Mouse (Mus musculus) macrophage (primary cell): ENCODE results near the gene Padi2. TPM values are rescaled to one million over a fixed set of nuclear protein-coding genes. Genes with fewer than 3 reads are reported as not detected.
A peak's percentile ranks its signal among the peaks of the same experiment; 100 is the strongest.

ENCODE experiments used
- H3K27ac ChIP-seq: fragments of 350-480 bp; formaldehyde crosslinking; 2 replicates; pipeline ENCODE4 v1.9.0; 2021
- H3K36me3 ChIP-seq: fragments of 350-480 bp; formaldehyde crosslinking; 2 replicates; pipeline ENCODE4 v1.9.0; 2021; ENCODE audit errors: inconsistent target
- H3K4me3 ChIP-seq: fragments of 350-480 bp; formaldehyde crosslinking; 2 replicates; pipeline ENCODE4 v1.9.0; 2021; ENCODE audit errors: inconsistent target
- H3K79me2 ChIP-seq: fragments of 350-480 bp; formaldehyde crosslinking; 2 replicates; pipeline ENCODE4 v1.9.0; 2021; ENCODE audit errors: inconsistent target
- WGBS: methylation state at CpG from one replicate; pipeline ENCODE4 v1.1.7; 2026; ENCODE audit warnings: inconsistent platforms; ENCODE audit not compliant: missing documents; 5-methylcytosine and 5-hydroxymethylcytosine counted together
- polyA plus RNA-seq: library from polyadenylated mRNA; stranded (reverse); fragments of 250-400 nt; gene quantifications from 3 replicates; pipeline ENCODE4 v1.2.4, GENCODE M21; 2018; ENCODE audit warnings: inconsistent platforms

The Padi2 gene
- polyA plus RNA-seq, 1 experiment from 2014 or later: 6.9 TPM

DNA sequence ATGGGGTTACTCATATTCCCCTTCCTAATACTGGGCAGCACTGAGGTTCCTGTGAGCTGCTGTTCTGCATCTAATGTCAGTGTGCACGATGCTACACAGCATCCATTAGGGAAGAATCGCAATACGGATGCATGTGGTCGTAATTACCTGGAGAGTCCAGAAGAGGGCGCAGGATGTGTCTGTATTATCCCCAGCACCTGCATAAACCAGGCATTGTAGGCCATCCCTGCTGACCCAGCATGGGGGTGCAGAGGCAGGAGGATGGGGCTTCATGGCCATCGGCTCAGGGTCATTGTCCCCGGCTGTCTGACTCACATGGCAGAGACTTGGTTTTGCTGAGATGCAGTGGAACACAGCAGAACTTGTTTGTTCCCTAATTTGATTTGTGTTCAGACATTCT is 58.5 kb downstream of the Padi2 start:
- WGBS: 6% methylated on average over 7 of the region's 7 CpGs
- no peak overlapping the region for H3K4me3 ChIP-seq
- peaks cover 17% of the 10 kb centered on the region; the same call in 1 of the 2 replicates for H3K36me3 ChIP-seq
- H3K79me2 ChIP-seq: peaks cover 59% of the 10 kb centered on the region
- peak overlapping the region; percentile 80 for H3K27ac ChIP-seq

DNA sequence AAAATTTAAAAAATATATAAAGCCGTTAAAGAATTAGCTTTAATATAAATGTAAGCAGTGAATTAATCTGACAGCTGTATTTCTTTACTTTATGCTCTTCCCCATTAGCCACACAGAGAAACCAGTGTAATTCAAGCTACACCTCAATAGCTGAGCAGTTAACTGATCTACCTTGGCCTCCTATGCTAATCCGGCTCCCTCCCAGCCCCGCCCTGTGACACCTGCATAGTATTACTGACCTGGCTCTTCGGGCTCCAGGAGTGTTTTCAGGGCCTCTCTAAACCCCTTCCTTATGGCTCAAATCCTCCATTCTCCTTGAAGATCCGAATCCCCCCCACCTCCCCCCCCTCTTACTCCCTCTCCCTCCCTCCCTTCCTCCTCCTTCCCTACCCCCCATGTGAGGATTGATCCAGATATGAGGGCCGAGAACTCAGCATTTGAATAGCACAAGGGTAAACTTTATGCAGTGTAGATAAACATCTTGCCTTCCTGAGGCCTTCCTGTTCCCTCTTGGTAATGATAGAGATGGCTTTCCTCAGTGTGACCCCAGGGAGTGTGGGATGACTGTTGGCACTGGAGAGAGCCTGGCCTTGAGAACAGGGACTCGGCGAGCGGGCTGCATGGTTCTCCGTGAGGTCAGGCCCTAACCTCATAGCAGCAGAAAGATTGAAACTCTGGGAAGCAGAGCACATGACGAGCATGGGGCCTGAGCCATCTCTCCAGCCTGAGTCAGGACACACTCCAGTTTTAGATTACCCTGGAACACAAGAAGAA is 61.4 kb downstream of the Padi2 start:
- 87% methylated on average over 11 of the region's 11 CpGs for WGBS
- Histone ChIP-seq H3K36me3 (peaks cover 41% of the 10 kb centered on the region), H3K4me3 (no peak overlapping the region), H3K79me2 (peaks cover 47% of the 10 kb centered on the region), H3K27ac (no peak overlapping the region)

DNA sequence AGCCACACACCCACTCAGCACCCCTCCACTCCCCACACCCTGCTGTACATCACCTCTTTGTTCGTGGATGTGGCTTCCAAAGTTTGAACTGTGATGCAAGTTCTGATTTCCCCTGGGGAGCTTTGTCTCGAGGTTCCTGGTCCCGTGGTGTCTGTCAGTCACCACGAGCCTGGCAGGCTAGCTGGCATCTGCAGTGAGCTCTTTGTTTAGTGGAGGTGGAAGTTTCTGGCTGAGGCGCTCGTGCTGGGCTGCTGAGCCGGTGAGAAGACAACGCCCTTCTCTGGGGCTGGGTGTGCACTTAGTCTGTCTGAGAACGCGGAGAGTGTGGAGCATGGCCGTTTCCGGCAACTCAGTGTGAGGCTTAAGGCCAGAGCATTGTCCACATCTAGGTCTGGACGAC is 65.5 kb downstream of the Padi2 start:
- peaks cover 58% of the 10 kb centered on the region for H3K36me3 ChIP-seq
- H3K4me3 ChIP-seq: no peak overlapping the region
- 63% methylated on average over 13 of the region's 13 CpGs for WGBS
- 0 out of 2 replicates have a peak overlapping the region, but pooled peaks have one; percentile 7 for H3K27ac ChIP-seq
- peaks cover 27% of the 10 kb centered on the region for H3K79me2 ChIP-seq

DNA sequence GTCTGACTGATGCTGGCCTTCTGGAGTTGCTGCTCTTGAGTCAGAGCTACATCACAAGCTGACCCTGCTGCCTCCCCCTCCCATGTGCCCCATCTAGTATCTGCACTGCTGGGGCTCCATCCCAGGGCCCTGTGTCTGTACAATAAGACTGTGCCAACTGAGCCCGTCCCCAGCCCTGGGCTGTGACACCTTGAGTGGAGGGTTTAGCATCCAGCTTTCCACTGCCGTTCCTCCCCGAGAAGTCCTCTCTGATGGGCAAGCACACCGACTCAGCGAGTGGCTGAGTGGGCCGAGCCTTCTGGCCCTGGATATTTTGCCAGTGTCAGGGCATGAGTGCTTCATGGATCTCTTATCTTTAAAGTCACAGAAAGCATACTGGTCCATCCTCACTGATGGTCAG is 68.3 kb downstream of the Padi2 start:
- no peak overlapping the region for H3K4me3 ChIP-seq
- 89% methylated on average over 6 of the region's 6 CpGs for WGBS
- H3K27ac ChIP-seq: peak overlapping the region; percentile 68
- peaks cover 7% of the 10 kb centered on the region; the same call in 1 of the 2 replicates for H3K79me2 ChIP-seq
- peaks cover 73% of the 10 kb centered on the region for H3K36me3 ChIP-seq

DNA sequence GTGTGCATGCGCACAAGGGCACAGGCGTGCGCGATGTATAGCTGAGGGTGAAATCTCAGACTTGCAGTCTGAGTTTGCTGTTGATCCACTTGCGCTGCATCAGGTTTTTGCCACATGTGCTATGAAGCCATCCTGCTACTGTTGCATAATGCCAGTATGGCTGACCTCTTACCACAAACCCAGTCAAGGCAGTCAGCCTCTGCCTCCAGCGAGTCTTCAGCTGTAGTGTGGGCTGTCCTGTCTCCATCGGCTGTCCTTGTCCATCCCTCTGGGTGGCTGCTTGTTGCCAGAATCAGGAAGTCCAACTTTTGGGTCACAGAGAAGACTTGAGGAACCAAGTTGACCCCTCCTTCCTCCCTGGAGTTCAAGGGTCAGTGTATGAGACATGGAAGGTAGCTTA is 69.2 kb downstream of the Padi2 start:
- Histone ChIP-seq H3K79me2 (peaks cover 4% of the 10 kb centered on the region; the same call in 1 of the 2 replicates), H3K27ac (peak overlapping the region; percentile 68), H3K4me3 (no peak overlapping the region), H3K36me3 (peaks cover 76% of the 10 kb centered on the region)
- 46% methylated on average over 7 of the region's 7 CpGs for WGBS

DNA sequence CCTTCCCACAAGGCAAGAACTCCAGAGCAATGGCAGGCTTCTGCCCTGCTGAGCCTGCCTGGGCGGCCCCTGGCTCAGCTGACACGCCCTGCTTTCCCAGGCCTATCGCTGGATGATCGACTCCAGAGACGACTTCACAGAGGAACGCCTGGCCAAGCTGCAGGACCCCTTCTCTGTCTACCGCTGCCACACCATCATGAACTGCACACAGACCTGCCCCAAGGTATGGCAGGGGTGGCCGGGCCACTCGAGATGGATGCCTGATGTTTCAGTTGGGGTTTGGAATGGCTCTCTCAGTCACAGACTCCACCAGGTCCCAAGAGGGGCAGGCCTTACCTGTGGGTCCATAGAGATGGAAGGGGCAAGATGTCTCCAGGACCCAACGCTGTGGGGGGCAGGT is 71.1 kb downstream of the Padi2 start:
- Histone ChIP-seq H3K4me3 (no peak overlapping the region), H3K79me2 (peaks cover 4% of the 10 kb centered on the region; the same call in 1 of the 2 replicates), H3K27ac (no peak overlapping the region), H3K36me3 (peaks cover 61% of the 10 kb centered on the region)
- WGBS: 93% methylated on average over 7 of the region's 10 CpGs

DNA sequence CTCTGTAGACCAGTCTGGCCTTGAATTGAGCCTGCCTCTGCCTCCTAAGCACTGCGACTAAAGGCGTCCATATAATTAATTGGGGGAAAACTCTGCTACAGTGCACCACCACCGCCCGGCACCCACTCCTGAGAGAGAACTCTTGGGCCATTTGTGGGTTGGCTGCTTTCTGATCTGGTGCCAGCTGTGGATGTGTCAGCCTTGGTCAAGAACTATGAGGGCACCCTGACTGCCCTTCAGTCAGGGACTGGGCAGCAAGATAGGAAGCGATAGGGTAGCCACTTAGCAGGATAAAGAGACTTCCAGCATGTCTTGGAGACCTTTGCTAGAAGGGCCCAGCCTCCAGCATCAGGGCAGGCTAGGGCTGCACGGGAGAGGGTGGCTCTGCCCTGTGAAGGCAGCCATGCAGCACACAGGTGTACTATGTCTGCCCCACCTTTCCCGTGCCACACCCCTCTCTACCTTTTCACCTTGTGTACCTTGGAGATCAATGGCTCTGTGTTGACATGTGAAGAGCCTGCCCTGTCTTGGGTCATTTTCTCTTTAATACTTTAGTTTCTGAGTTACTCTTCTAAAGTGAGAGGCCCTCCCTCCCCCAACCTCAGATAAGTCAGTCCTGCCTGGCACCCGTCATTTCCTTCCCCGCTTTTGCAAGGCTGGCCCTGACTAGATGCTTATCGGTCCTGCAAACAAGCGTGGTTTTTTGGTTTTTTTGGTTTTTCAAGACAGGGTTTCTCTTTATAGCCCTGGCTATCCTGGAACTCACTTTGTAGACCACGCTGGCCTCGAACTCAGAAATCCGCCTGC is 71.9 kb downstream of the Padi2 start:
- no peak overlapping the region for H3K27ac ChIP-seq
- 59% methylated on average over 14 of the region's 14 CpGs for WGBS
- H3K36me3 ChIP-seq: peaks cover 53% of the 10 kb centered on the region
- H3K79me2 ChIP-seq: no peaks in the 10 kb centered on the region; the same call in 1 of the 2 replicates
- H3K4me3 ChIP-seq: no peak overlapping the region

DNA sequence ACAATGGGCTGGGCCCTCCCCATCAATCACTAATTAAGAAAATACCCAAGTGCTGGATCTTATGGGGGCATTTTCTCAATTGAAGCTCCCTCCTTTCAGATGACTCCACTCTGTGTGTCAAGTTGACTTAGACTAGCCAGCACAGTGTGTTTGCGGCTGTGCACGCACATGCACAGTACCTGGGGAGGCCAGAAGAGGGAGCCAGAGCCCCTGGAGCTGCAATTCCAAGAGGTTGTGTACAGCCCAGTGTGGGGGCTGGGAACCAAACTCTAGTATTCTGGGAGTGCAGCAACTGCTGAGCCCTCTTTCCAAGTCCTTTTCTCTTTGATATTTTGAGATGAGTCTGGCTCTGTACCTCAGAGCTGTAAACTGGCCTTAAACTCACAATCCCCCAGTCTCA is 75.5 kb downstream of the Padi2 start:
- no peaks in the 10 kb centered on the region for H3K79me2 ChIP-seq
- WGBS: 95% methylated on average over 2 of the region's 2 CpGs
- H3K4me3 ChIP-seq: no peak overlapping the region
- H3K36me3 ChIP-seq: peaks cover 35% of the 10 kb centered on the region
- no peak overlapping the region for H3K27ac ChIP-seq

DNA sequence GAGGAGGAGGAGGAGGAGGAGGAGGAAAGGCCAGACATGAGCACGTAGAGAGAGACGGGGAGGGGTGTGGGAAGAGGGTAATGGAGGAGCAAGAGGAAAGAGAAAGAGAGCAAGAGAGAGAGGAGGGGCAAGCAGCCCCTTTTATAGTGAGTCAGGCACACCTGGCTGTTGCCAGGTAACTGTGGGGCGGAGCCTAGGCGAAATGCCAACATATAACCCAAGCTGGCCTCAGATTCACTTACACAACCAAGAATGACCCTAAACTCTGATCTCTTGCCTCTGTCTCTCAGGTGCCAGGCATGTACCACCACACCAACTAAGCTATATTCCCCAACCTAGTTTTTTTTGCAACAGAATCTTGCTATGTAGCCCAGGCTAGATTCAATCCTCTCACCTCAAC is 76.7 kb downstream of the Padi2 start:
- peaks cover 10% of the 10 kb centered on the region for H3K79me2 ChIP-seq
- H3K27ac ChIP-seq: peak overlapping the region; percentile 98
- no peak overlapping the region for H3K4me3 ChIP-seq
- 25% methylated on average over 2 of the region's 4 CpGs for WGBS
- H3K36me3 ChIP-seq: peaks cover 24% of the 10 kb centered on the region

DNA sequence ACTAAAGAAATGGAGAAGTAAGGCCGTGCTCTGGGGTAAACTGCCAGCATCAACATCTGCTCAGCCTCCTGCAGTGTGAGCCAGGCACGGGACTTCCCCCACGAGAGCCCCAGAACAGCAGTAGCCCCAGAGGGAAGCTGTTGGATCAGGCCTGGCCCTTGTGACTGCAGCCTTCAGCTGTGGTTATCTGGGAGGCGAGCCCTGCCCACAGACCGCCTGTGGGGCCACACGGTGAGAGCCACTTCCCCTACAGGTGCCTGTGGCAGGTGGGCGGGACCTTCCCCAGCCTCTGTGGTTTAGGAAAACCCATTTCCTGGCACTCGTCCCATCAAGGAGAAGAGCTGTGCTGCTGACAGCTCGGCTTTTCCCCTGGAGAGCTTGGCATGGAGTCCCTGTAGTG is 77.3 kb downstream of the Padi2 start:
- H3K4me3 ChIP-seq: no peak overlapping the region
- H3K36me3 ChIP-seq: peaks cover 18% of the 10 kb centered on the region
- WGBS: 1% methylated on average over 9 of the region's 9 CpGs
- peak overlapping the region; percentile 98 for H3K27ac ChIP-seq
- peaks cover 16% of the 10 kb centered on the region for H3K79me2 ChIP-seq

DNA sequence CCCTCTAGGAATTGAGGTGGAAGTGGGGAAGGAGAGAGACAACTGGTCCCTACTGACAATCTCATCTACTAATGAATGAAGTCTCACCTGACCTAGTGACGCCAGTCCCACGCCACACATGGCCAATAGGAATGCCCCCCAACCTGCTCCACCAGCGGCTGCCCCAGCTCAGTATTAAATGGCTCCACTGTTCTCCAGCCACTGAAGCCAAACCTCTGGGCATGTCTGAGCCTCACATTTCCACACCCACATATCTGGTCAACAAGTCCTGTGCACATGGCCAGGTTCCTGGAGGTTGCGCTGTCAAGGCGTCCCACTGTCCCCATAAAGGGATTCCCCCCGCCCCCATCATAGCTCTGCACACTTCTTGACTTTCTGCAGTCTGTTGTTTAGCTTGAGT is 78.4 kb downstream of the Padi2 start:
- Histone ChIP-seq H3K4me3 (no peak overlapping the region), H3K36me3 (peaks cover 10% of the 10 kb centered on the region), H3K27ac (peak overlapping the region; percentile 98), H3K79me2 (peaks cover 24% of the 10 kb centered on the region)
- WGBS: 98% methylated on average over 6 of the region's 6 CpGs

DNA sequence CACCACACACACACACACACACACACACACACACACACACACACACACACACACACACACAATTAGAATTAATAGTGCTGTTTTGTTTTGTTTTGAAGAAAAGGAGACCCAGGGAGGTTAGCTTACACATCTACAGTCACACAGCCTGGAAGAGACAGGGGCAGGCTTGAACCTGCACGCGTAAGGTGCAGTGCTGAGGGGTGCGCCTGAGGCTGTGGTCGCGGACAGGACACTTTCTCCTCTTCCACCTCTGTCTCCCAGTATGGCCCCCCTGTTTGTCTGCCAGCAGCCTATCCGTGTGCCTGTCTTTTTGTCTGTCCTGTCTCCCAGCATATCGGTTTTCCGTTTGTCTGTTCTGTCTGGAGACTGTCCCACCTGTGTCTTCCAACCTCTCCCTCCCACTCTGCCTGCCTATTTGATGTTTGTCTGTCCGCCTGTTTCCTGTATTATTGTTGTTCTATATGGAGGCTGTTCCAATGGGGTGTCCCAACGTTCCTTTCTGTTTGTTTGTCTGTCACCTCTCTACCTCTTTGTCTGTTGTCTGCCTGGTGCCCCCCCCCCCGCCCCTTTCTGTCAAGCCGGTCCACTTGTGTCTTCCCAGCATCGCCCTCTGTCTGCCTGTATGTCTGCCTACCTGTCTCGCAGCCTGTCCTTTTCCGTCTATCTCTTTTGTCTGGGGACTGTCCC is 80.0 kb downstream of the Padi2 start:
- 41% methylated on average over 15 of the region's 15 CpGs for WGBS
- Histone ChIP-seq H3K27ac (no peak overlapping the region), H3K4me3 (peak overlapping the region; percentile 10; the same call in 1 of the 2 replicates), H3K79me2 (peaks cover 41% of the 10 kb centered on the region), H3K36me3 (peaks cover 16% of the 10 kb centered on the region; the same call in 1 of the 2 replicates)

DNA sequence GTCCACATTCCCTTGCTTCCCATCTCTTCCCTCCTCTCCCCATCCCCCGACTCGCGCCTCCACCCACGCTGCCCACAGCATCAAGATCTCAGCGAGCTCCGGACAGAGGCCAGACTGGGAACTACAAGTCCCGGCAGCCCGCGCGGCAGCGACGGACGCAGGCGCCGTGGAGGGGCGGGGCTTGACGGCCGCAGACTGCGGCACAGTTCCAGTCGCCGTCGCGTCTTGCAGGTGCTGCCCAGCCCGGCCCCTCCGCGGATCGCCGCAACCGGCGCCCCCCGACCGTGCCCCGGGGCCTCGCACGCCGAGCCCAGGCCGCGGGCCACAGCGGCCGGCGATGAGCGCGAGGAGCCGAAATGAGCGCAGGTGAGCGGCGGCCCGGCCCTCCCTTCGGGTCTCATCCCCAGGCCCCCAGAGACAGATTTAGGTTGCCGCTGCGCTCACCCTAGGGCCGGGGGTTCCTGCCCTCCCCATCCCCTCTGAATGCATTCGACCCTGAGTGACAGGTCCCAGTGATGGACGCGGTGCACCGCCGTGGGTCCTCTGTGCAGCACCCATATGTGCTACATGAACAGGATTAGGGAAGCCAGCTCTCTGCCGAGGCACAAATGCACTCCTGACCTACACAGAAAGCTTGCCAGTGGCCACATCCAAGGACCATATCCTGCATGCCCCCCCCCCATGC is 80.7 kb downstream of the Padi2 start, which contains the start of gene Atp13a2:
Gene Atp13a2 (plus strand): TSS at position 163 of the 685 bp plus-strand sequence.
- under 1% methylated on average over 58 of the region's 58 CpGs for WGBS
- Histone ChIP-seq H3K4me3 (peak within 1 kb of the TSS; percentile 94), H3K27ac (peak within 1 kb of the TSS; percentile 98)

DNA sequence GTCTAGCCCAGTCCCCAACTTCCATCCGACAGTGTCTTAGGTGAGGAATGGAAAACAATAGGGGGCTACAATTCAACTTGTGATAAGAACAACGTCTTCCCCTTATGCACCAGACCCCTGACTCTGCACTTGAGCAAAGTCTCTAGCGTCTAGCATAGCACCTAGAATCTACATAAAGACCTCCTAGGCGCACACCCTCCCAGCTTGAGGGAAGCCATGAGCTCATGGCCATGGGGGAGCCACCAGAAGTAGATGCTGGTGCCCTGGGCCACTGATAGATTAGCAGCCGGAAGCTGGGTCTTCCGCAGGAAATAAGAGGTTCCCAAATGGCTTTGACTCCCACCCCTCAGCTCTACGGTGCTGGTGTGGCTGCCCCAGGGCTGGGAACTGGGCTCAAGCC is 81.3 kb downstream of the Padi2 start:
- Histone ChIP-seq H3K27ac (peak overlapping the region; percentile 98), H3K4me3 (peak overlapping the region; percentile 94), H3K36me3 (peaks cover 29% of the 10 kb centered on the region), H3K79me2 (peaks cover 54% of the 10 kb centered on the region)
- WGBS: 0% methylated on average over 6 of the region's 7 CpGs

More for the DNA sequence above, 80.7 kb downstream of the Padi2 start, which contains the start of gene Atp13a2:
- H3K79me2 ChIP-seq: peaks cover 48% of the 10 kb centered on the region
- peaks cover 23% of the 10 kb centered on the region; the same call in 1 of the 2 replicates for H3K36me3 ChIP-seq
